Mouse (Mus musculus) B cell, adult 67 days (primary cell): ENCODE data around the gene Gm7075. TPM values are rescaled to one million over a fixed set of nuclear protein-coding genes. Genes with fewer than 3 reads are reported as not detected.

Experiments used
- total RNA-seq, 2 experiments: library from RNA; stranded (reverse); gene quantifications; 4 replicates each; pipeline ENCODE4 v1.2.4; 2023

Gene Gm7075
- total RNA-seq = not detected

DNA sequence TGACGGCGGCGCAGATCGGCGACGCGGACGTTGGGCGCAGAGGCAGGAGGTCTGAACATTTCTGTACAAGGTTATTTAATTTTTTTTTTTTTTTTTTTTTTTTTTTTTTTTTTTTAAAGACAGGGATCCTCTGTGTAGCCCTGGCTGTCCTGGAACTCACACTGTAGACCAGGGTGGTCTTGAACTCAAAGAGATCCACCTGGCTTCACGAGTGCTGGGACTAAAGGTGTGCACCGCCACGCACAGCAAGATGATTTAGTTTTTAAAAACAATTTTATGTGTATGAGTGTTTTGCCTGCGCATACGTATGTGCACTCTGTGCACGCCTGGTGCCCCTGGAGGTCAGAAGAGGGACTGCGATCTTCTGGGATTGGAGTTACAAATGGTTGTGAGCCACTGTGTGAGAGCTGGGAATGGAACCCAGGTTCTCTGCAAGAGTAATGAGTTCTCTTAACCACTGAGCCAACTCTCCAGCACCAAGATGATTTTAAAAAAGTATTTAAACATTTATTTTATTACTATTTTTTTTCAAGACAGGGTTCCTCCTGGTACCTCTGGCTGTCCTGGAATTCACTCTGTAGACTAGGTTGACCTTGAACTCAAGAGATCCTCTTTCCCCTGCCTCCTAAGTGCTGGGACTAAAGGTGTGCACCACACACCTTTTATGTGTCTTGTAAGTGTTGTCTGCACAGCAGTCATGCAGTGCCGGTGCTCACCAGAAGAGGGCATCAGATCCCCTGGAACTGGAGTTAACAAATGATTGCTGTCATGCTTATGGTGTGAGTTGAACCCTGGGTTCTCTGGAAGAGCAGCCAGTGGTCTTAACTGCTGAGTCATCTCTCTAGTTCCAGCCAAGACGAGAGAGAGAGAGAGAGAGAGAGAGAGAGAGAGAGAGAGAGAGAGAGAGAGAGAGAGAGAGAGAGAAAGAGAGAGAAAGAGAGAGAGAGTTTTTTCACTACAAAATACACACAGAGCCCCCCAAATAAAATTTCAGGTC, at the start of gene Gm7075:
Gene Gm7075 (minus strand): TSS at position 51 of the 997 bp plus-strand sequence.

DNA sequence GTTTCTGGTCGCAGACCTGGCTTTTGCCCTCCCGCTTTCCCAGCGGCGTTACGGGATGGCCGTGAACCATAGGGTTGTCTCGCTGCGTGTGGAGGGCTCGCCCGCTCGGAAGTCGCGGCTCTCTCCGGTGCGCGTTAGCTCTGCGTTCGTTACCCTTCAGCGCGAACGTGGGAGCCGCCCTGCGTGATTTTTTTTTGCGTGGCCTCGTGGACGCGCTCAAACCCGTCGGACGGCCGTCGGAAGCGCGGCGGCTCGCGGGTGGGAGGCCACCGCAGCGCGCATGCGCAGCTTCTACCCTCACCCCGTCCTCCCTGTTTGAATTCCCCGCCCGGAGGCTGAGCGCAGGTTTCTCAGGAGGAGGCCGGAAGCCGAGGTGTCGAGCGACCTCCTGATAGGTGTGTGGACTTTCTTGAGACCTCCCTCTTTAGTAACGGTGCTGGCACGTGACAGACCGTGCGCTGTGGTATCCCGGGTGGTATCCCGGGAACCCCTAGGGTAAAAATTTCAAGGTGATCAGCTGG, 8.3 kb upstream of the Gm7075 start, which contains the start of gene Ctnna3:
Gene Ctnna3 (plus strand): TSS at position 314 of the 521 bp plus-strand sequence.

GRCm38 (mm10) chr10:63382372-63383279, 39.0 kb downstream of the Gm7075 start, which contains the start of gene Dnajc12:
TSS of gene Dnajc12 (plus strand) at chr10:63382443.

GRCm38 (mm10) chr10:63381498-63382280, 39.9 kb downstream of the Gm7075 start, which contains the start of gene Sirt1:
TSS of gene Sirt1 (minus strand) at chr10:63381704.

Other genes with a start within 250 kb of the Gm7075 start
- gene Mypn, start 217.8 kb downstream of the Gm7075 start, total RNA-seq = not detected
- 100 to 1,000 TPM; 243 to 272 TPM for gene Herc4, start 178.0 kb downstream of the Gm7075 start, total RNA-seq
- 10 to 100 TPM; 58.6 to 63.7 TPM for gene Sirt1, start 40.1 kb downstream of the Gm7075 start, total RNA-seq
- gene Dnajc12, start 39.3 kb downstream of the Gm7075 start, total RNA-seq = 1 to 10 TPM; 1.4 to 2.7 TPM
- gene Ctnna3, start 8.3 kb upstream of the Gm7075 start, total RNA-seq = not detected